Mouse (Mus musculus): ENCODE measurements around the gene Kcnab2. TPM values are rescaled to one million over a fixed set of nuclear protein-coding genes. Genes with fewer than 3 reads are reported as not detected.
A peak's percentile ranks its signal among the peaks of the same experiment; 100 is the strongest.

Gene Kcnab2
- total RNA-seq, 2 experiments from 2014 or later = 2.3 to 2.4 TPM

DNA sequence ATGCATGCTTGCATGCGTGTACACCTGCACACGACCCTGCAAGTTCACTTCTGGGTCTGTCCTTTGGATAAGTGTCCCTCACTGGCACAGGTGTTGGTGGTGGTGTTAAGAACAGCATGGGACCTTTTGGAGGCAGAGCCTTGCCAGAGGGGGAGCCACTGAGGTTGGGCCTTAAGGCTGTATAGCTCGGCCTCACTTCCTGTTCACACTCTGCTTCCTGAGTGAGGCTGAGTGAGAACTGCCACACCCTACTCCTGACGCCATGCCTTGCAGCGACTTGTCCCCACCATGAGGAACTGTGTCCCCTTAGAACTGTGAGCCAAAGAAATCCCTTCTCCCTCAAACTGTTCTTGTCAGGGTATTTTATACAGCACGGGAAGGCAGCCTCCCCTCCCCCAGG, 26.3 kb downstream of the Kcnab2 start:
- DNase-seq = no peak

DNA sequence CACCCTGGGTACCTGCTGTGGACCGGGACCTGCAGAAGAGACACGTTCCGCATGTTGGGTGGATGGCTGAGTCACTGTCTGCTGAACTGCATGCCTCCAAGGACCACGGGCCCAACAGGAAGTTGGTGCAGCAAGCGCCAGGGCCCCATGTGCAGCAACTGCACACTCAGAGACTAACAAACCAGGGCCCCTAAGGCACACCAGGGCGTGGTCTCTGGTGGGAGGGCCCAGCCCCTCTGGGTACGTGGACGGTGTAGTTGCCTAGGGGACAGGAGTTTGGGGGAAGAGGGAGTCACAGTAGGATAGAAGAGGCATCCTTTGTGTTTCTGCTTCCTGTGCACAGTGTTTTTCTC, 29.0 kb downstream of the Kcnab2 start:
- no peak for DNase-seq

DNA sequence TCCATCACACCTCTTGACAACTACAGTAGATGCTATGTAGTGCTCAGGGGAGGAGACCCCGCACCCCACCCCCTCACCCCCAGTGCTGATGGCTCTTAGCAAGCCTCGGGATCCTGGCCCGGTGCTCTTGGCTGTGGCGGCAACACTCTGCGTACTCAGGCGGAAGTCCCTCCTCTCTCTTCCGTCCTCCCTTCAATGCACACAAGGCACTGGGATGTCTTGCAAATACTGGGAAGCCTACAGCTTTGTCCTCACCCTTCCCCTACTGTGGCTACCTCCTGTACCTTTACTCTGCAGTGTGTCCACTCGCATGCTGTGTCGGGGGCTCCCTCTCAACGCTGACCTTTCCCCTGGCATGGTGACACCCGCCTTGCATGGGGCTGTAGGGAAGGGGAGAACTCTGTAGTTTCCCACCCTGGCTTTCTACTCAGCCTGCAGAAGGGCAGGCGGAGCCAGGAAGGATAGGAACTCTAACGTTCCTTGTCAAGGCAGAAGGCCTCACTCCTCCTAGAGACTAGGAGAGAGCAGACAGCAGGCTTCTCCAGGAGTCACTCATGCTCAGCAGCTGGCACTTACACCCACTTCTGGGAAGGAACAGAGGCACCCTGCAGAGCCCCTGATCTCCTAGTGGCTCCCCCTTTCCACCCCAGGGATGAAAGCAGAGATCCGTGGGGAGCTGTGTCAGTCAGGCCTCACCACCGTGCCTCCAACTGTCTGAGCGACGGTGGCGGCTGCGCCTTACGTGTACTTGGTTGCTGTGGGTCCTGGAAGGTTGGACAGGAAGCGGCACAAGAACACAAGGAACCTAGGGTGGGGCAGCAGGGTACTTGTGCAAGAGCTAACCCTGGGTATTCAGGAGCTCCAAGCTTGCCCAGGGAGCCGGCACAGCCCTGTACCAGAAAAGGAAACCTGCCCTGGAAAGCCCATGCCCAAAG, 29.7 kb downstream of the Kcnab2 start:
- DNase-seq = no peak

GRCm38 (mm10) chr4:152446178-152446577, 31.5 kb downstream of the Kcnab2 start:
- DNase-seq = peak; percentile 25

- DNase-seq = no peak
Observed at GRCm38 (mm10) chr4:152441536-152441935, 36.1 kb downstream of the Kcnab2 start.

GRCm38 (mm10) chr4:152440882-152441281, 36.8 kb downstream of the Kcnab2 start:
- peak; percentile 39 for DNase-seq

DNA sequence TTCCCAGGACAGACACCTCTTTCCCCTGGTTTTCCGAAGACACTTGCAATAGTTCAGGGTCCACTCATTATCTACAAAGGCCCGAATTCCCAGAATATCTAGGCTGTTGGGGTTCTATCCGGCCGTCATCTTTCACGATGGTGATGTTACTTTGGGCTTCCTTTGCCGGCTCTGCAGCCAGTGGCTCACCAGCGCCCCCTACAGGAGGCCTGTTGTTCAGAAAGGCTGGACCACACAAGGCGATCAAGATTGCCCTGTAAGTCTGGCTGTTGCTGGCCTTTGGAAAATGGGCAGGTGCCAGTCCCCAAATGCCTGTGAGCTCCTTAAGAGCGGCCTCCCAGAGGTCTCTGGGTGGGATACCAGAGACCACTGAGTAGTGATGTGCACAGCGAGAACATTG, 42.4 kb downstream of the Kcnab2 start:
- DNase-seq = peak; percentile 84

DNA sequence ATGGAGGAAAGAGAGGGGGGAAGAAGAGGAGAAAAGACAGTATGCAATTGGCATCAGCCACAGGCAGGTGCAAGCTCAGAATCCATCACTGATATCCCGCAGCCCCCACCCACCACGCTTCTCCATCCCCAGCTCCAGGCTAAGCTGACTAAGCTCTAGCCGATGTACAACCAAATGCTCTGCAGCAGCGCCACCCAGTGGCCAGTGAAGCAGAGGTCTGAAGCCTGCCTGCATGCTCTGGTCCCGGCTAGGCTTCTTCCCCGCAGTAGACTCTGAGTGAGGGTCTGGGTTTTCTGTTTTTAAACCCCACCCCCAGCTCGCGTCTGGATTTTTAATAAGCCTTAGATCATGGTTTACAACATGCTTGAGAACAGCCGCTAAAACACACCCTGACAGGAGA, 42.8 kb downstream of the Kcnab2 start:
- DNase-seq = peak; percentile 95

DNA sequence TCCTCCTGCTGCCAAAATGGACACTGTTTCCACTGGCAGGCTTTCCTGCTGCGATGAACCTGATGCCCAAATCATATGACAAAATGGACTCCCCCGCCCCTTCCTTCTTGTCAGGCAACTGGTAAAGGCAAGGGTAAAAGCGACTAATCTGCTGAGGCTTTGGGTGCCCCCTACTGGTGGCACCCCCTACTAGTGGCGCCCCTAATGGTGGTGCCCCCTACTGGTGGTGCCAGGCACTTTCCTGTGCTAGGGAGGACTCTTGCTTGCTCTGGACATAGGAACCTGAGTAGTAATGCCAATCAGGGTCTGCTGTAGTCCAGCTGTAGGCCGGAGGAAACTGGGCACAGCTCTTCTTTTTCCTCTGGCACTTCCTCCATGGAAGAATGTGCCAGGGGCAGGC, 45.4 kb downstream of the Kcnab2 start:
- DNase-seq = peak; percentile 40

DNA sequence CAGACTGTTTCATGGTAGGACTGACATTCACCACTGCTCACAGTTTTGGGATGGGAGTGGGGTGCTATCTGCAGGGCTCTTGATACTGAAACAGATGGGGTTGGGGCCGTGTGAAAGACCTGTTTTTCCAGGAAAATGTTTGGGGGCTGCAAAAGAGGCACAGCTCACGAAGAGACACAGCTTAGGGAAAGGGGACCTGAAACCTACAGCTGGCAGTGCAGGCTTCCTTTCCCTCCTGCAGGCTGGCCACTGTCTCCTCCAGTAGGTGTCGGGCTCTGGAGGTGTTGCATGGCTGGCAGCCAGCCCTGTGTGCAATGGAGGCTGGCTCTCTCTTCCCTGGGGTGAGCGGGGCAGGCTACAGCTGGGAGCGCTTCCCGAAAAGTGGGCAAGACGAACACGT, 49.4 kb downstream of the Kcnab2 start:
- no peak for DNase-seq

GRCm38 (mm10) chr4:152424922-152425321, 52.7 kb downstream of the Kcnab2 start:
- DNase-seq = peak; percentile 33

DNA sequence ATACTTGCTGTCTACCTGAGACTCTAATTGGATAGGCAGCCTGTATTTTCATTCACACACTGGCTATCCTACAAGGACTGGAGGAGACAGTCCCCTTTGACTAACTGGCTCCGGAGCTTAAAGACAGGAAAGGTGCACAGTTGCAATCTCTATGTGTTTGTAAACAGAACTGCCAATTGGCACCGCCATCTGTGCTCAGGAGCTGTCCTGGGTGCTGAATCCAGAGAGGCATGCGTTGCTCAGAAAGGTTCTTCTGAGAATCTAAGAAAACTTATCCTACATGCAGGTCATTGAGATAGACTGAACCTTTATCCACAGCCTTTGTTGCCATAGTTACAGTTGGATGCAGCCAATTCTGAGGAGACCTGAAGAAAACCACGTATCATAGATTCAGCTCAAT, 53.3 kb downstream of the Kcnab2 start:
- DNase-seq = peak; percentile 70

- DNase-seq = no peak
Observed at GRCm38 (mm10) chr4:152423576-152423975, 54.1 kb downstream of the Kcnab2 start.

GRCm38 (mm10) chr4:152418229-152419060, 59.2 kb downstream of the Kcnab2 start:
- no peak for DNase-seq

- DNase-seq = no peak
Observed at GRCm38 (mm10) chr4:152412524-152413080, 65.1 kb downstream of the Kcnab2 start.

- DNase-seq = no peak
Observed at GRCm38 (mm10) chr4:152410961-152411360, 66.7 kb downstream of the Kcnab2 start.

GRCm38 (mm10) chr4:152406531-152406930, 71.1 kb downstream of the Kcnab2 start:
- DNase-seq = no peak

DNA sequence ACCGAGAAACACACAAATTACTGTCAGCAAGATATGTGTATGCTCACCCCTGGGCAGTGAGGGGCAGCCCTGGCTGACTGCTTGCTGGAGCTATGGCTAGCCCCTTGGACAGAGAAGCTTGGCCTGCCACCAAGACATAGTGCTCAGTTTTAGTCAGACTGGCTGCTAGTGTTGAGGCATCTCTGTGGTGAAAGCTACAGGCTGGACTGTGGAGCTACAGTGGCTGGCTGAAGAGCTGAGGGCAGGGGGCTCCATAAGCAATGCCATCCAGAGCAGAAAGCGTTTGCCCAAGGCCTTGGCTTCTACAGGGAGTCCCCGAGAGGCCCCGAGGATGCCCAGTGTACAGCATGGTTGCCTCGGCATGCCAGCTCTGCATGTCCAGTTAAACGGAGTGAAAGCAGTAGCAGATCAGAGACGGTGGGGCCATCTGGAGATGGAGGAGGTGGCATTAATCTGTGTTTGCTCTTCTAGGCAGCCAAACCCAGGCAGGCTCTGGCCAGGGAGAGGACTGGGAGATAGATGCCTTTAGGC, 71.9 kb downstream of the Kcnab2 start:
- DNase-seq = no peak

DNA sequence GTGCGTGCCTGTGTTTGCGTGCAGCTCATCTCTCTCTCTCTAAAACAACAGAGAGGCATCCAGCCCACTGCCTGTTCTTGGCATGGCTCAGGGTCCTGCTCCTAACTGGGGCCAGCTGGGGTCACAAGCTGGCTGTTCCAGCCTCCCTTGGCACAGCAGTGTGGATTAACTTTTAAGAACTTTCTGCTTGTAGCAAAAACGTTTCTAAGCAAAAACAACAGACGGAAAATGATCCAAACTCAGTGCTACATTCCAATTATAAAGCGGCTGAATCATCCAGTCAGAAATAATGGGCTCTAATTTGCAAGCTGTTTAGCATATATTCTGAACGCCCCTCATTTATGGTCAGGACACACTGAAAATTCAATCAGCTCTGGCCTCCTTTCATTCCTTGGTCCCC, 72.5 kb downstream of the Kcnab2 start:
- no peak for DNase-seq

DNA sequence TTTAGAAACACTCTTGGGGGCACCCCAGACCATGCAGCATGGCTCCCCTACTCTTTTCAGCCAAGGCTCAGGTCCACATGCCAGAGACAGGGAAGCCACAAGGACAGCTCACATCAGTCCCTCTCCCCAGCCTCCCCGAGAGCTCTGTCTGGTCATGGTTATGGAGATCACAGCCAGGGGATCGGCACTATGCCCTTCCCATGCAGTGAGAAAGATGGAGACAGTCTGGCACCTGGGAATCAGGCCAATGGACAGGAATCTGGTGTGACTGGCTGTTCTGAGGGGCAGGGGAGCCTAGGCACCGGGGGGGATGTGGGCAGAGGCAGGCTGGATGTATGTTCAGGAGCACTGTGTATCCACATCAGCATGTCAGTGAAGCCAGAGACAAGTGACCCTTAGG, 78.7 kb downstream of the Kcnab2 start:
- no peak for DNase-seq

DNA sequence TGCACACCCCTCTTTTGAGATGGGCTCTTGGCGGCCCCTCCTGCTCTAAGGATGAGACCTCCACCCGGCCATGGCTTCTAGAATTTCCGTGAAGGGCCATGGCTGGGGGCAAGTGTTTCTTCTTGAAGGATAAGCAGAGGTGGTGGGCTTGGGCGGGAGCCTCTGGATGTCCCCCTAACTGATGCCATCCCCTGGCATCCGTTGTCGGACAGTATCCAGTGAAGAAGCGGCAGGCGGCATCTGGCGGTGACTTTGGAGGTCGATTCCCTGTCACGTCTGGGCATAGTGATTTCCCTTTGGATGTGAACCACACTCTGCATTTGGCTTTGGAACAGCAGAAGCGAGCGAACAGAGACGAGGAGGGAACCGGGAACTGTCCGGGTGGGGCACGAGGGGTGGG, 85.0 kb downstream of the Kcnab2 start:
- DNase-seq = no peak

GRCm38 (mm10) chr4:152392192-152392591, 85.5 kb downstream of the Kcnab2 start:
- no peak for DNase-seq

DNA sequence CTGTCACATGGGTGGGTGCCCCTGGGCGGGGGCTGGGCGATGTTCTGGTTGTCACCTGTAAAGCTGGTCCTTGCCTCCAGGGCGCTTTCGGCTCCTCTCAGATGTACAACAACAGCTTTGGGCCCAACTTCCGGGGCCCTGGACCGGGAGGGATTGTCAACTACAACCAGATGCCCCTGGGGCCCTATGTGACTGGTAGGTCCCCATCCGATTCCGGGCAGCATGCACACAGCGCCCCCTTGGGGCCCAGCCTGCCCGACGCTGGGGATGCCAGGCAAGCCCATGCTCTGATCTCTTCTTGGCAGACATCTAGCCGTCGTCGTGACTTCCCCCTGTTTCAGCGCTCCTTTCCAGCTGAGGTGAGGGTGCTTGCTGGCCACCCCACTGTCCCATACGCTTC, 92.0 kb downstream of the Kcnab2 start:
- peak; percentile 22 for DNase-seq
